Mouse (Mus musculus): ENCODE results near the gene Olfr169.
"Not testable (repeated sequence)": the region's sequence is repeated elsewhere in the genome, so short reads cannot be mapped to it uniquely, and the experiment has no call there.

Gene Olfr169

GRCm38 (mm10) chr16:19571709-19572108, at the start of gene Olfr169:
Olfr169 (minus strand) TSS chr16:19571809.
- not testable (repeated sequence) for DNase-seq (ENCODE audit: low read depth, low spot score)

GRCm38 (mm10) chr16:19611782-19612181, 40.2 kb upstream of the Olfr169 start, which contains the start of gene Olfr170:
Olfr170 (minus strand) TSS chr16:19611882.
- DNase-seq (ENCODE audit: low read depth, low spot score) = not testable (repeated sequence)

- no peak for DNase-seq (ENCODE audit: low read depth, low spot score)
Observed at GRCm38 (mm10) chr16:19603166-19603565, 31.6 kb upstream of the Olfr169 start.

GRCm38 (mm10) chr16:19553429-19553828, 18.2 kb downstream of the Olfr169 start:
- not testable (repeated sequence) for DNase-seq (ENCODE audit: low read depth, low spot score)

- DNase-seq (ENCODE audit: low read depth, low spot score) = not testable (repeated sequence)
Observed at GRCm38 (mm10) chr16:19552246-19552645, 19.4 kb downstream of the Olfr169 start.

- no peak for DNase-seq (ENCODE audit: low read depth, low spot score)
Observed at GRCm38 (mm10) chr16:19535455-19535854, 36.2 kb downstream of the Olfr169 start, which contains the start of gene Olfr168. Olfr168 (minus strand) TSS chr16:19535555.

GRCm38 (mm10) chr16:19522166-19522565, 49.4 kb downstream of the Olfr169 start, which contains the start of gene Olfr167:
Olfr167 (minus strand) TSS chr16:19522266.
- no peak for DNase-seq (ENCODE audit: low read depth, low spot score)
